Mouse (Mus musculus): Measurements from ENCODE around the gene Lamc2. TPM values are rescaled to one million over a fixed set of nuclear protein-coding genes. Genes with fewer than 3 reads are reported as not detected.

The Lamc2 gene
- total RNA-seq, 2 experiments from 2014 or later, result 8.7 to 9.3 TPM

DNA sequence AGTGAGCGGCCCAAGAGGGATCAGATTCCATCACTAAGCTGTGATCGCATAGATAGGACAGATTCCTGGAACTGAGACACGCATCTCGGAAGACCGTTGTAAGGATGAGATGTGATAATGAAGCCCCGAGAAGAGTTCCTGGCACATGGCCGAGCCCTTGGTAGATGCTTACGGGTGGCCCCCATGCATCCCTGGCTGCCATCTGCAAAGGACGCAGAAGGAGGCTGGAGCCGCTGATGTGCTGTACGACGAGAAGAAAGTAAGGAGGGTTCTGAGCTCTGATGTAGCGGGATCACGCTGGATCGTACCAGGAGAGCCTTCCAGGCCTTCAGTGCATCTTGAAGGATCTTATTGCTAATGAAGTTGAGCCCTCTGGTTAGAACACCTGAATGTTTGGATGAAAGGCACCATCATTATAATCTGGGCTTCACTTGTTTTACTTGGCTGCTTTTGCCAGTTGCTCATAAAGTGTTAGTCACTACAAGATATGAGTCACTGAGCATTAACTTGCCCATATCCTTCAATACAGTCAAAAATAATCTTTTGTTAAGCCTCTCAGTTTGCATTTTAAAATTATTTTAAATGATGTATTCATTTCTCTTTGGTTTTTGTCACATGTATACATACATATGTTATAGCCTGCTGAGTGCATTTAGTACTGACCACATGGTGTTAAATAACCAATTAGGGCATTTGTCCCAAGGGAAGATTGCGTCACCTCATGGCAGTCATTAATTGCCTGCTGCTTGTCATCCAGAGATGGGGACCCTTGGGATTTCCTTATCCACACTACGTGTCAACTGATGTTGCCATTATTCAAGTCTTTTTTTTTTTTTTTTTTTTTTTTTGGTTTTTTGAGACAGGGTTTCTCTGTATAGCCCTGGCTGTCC, 83.7 kb downstream of the Lamc2 start:
- DNase-seq (ENCODE audit: low spot score), result no peak
- intact Hi-C loops (cut with DNase I), result loop anchor here (5.0 kb wide), 2 partner anchors 120 to 230 kb away; partner anchors contain the start of gene Lamc1

DNA sequence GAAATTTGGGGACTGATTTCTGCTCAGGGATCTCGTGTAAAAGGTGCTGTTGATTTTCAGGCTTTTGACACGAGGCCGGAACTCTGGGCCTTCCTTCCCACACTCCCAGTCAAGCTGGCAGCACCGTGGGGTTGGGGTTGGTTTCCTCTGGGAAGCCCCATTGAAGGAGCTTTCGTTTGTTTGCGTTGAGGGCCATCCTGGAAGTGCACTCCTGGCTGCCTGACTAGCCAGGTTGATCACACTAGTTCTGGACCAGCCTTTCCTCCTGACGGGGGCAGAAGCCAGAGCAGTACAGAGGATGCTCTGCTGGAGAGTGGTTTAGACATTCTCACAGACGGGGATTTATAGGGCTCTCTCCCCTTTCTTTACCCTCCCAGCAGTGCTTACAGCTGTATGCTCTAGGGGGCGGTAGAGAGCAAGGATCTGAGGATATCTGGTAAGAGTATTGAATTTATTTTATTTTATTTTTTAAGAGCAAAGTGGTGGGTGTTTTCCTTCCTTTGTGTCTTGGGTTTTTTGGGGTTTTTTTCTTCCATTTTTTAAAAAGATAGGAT, 84.8 kb downstream of the Lamc2 start:
- intact Hi-C loops (cut with DNase I), result loop anchor here (1.0 to 5.0 kb wide), 3 partner anchors 121 to 285 kb away; partner anchors contain the start of gene Lamc1

DNA sequence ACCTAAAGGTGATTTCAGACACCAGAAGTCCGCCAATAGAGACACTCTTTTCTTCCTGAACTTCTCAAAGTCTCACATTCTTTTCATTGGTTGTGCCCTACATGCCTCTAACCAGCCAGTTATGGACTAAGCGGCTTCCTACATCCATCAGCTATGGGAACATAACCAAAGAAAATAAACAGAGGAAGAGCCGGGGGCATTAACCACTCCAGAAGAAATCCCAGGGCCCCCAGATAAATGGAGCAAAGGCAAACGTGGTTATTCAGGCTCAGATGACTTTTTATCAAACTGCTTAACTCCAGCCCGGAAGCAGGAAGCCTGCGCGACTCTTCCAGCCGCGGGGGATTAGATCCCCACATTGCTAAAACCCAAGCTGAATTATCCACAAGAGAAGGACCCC, 85.3 kb downstream of the Lamc2 start:
- intact Hi-C loops (cut with DNase I), result loop anchor here (1.0 to 5.0 kb wide), 3 partner anchors 121 to 285 kb away; partner anchors contain the start of gene Lamc1
- DNase-seq (ENCODE audit: low spot score), result no peak

More for the DNA sequence above, 84.8 kb downstream of the Lamc2 start:
- DNase-seq (ENCODE audit: low spot score), result no peak

DNA sequence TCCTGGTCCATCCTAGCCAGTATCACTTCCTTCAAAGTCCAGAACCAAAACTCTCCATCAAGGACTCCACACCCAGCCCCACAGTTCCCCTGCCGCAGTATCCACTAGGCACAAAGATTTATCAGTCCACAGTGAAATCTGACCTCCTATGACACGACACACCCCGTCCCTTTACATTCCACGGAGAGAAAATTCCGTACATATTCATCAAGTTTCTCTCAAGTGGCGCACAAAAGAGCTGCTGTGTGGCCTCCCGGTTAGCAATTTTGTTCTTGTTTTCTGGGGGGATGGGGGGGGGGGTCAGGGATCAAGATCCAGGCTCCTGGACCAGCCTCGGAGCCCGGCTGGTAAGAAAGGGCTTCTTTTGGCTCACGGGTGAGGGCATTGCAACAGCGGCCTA, 87.7 kb downstream of the Lamc2 start:
- intact Hi-C loops (cut with DNase I), result loop anchor here (10.0 kb wide), 1 partner anchor 314 kb away; no protein-coding TSS in a partner anchor
- no peak for DNase-seq (ENCODE audit: low spot score)

DNA sequence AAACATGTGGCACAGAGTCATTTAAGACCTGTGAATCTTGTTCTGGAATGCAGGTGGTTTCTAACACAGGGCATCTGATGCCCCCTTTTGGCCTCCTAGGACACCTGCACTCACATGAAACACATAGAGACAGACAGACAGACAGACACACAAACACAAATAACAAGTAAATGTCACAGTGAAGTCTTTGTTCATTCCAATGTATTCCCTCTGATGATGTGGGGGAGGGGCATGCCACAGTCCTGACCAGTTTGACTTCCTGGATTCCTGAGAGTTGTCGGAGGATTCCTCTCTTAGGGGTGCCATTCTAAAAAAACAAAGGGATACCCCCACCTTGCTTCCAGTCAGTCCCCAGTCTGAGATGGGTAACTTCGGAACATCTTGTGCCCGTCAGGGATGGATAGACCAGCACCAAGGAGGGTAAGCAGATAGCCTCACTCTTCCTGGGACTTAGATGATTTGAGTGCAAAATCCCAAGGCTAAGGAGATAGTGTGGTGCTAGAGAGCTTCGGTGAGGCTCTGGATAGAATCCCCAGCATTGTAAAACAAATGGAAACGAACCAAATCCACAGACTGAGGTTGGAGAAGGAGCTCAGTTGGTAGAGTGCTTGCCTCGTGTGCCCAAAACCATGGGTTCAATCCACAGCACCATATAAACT, 89.1 kb downstream of the Lamc2 start:
- DNase-seq (ENCODE audit: low spot score), result no peak
- intact Hi-C loops (cut with DNase I), result loop anchor here (10.0 kb wide), 1 partner anchor 312 kb away; no protein-coding TSS in a partner anchor

DNA sequence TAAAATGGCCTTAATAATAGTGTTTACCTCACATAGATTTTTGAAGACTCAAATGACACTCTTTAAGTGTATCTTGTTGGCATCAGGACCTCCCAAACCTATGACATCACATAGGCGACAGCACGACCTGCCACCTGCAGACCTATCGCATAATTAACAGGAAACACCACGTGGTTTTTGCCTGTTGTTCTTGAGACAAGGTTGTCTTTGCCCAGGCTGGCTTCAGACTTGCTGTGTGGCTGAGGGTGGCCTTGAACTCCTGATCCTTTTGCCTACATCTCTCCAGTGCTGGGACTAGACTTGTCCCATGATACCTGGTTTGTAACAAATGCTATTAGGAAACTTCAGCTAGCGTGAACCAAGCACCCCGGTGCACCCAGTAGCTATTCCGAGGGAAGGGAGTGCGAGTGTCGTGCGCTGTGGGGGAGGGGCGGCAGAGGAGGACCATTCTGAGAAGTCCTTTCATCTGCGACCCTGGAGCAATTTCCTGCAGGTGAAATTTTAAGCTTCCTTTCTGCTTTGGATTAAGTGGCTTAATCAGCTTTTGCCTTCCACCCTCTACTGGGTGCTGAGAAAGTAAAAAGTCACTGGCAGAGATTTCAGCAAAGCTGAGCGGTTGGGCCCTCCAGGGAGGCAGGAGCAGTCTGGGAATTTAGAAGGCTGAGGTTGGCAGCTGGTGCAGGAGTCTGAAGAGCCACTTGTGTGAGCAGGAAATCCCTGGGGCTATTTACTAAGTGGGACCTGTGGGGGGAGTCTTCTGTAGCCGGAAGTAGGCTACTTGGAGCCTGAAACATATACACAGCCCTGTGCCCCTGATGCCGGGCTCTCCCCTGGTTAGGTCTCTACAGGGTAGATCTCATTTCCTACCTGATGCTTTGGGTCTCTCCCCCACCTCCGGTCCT, 90.2 kb downstream of the Lamc2 start:
- DNase-seq (ENCODE audit: low spot score), result no peak
- intact Hi-C loops (cut with DNase I), result loop anchor here (10.0 kb wide), 1 partner anchor 311 kb away; no protein-coding TSS in a partner anchor

DNA sequence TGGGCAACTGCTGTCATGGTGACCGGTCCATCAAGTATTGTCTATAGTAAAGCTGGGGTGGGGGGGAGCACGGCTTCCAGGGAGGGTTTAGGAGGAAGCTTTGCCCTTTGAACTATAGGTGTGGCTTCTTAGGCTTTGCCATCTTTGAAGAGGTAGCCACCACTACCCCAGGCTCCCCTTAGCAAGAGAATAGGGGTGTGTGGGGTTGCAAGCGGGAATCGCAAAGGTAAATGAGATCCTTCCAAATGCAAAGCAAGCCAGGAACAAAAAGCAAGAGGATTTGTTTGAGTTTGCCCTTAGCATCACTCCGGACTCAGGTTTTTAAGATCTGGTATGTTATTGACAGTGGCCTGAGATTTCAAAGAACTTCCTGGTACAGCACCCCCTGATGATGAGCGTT, 90.9 kb downstream of the Lamc2 start:
- intact Hi-C loops (cut with DNase I), result loop anchor here (10.0 kb wide), 1 partner anchor 311 kb away; no protein-coding TSS in a partner anchor
- DNase-seq (ENCODE audit: low spot score), result no peak

DNA sequence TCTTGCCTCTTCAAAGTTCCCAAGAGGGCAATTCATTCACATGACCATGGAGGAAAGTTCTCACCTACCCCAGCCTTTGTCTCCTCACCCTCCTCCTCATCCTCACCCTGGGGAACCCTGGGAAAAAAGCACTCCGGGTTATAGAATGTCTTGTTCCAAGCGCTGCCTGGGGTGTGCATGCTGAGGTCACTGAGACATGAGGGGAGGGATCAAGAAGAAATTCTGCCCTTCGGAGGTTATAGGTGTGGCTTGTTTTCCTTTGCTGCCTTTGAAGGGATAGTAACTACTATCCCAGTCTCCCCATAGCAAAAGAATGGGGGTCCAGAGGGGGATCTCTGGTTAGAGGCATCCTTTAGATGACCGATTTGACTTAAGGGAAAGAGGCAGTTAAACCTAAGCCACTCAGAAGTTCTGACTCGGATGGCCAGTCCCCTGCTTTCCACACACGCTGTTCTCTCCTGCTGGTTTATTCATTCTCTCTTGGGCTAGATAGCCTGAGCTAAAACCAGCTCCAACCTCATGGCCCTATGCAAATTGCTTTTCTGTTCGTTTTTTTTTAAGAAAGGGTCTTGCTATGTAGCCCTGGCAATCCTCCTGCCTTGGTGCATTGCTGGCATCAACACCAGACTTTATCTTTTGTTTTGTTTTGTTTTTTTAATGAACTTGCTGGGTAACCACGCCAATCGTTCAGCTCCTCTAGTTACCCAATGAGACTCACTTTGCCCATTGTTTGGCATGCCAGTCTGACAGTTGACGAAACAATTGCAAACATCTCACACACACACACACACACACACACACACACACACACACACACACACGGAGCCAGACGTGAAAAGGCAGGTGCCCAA, 91.8 kb downstream of the Lamc2 start:
- intact Hi-C loops (cut with DNase I), result loop anchor here (10.0 kb wide), 1 partner anchor 310 kb away; no protein-coding TSS in a partner anchor
- DNase-seq (ENCODE audit: low spot score), result no peak

DNA sequence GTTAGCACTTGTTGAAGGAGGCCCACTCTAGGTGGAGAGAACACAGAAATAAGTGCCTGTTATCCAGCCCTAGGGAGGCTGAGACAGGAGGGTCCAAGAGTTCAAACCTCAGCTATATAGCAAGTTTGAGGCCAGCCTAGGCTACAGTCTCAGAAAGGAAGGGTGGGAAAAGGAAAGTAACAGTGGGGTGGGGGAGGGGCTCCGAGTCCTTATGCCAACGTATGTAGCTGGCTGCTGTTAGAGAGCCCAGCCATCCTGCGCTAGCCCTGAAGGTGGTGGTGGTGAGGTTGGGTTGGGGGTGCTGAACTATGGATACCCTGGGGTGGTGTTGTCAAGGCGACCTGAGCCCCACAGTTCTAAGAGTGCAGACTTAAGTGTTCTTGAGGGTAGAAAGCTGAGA, 92.7 kb downstream of the Lamc2 start:
- intact Hi-C loops (cut with DNase I), result loop anchor here (10.0 kb wide), 1 partner anchor 309 kb away; no protein-coding TSS in a partner anchor
- DNase-seq (ENCODE audit: low spot score), result no peak

DNA sequence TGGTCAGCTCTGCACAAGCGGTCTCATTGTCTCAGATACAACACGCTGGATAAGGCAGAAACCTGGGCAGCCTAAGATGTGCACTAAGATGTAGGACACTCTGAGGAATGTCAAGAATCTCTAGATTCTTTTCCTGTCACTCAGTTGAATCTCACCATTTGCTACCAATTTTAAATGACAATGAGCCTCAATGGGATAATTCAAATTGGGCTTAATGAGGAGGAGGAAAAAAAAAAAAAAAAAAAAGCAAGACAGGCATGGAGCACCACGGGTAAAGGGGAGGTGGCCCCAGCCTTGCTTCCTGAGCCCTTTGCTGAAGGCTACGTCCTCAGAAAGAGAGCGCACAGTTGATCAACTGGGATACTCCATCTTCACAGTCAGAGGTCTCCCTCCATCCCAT, 93.1 kb downstream of the Lamc2 start:
- intact Hi-C loops (cut with DNase I), result loop anchor here (10.0 kb wide), 1 partner anchor 308 kb away; no protein-coding TSS in a partner anchor
- no peak for DNase-seq (ENCODE audit: low spot score)

DNA sequence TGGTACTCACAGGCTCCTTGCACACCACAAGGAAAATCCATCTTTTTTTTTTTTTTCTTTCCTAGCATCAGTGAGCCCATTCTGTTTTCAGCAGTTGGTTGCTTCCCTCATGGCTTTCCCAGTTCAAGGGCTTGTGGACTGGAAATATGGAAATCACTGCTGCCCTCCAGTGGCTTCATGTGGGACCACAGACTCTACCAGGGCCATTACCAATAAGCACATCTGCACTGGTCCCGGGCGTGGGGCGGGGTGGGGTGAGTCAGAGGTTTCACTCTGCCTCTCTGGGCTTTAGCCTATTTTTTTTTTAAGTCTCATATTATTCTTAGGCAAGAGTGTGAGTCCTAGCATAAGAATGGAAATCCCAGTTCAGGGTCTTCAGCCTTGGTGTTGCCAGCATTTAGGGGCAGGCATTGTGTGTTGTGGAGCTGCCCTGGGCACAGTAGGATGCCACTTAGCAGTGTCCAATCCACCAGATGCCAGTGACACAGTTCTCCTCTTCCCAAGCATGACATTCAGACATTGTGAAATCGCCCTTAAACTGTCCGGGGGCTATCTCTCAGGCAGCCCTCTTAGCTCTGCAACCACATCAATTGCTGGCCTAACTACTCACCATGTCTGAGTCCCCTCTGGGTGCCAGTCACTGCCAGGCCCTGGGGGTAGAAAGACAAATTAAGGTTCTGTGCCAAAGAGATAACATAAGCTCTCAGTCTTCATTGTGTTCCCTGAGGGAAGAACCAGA, 93.8 kb downstream of the Lamc2 start:
- intact Hi-C loops (cut with DNase I), result loop anchor here (1.0 to 10.0 kb wide), 2 partner anchors 44 to 308 kb away; no protein-coding TSS in a partner anchor
- DNase-seq (ENCODE audit: low spot score), result peak; percentile 74

DNA sequence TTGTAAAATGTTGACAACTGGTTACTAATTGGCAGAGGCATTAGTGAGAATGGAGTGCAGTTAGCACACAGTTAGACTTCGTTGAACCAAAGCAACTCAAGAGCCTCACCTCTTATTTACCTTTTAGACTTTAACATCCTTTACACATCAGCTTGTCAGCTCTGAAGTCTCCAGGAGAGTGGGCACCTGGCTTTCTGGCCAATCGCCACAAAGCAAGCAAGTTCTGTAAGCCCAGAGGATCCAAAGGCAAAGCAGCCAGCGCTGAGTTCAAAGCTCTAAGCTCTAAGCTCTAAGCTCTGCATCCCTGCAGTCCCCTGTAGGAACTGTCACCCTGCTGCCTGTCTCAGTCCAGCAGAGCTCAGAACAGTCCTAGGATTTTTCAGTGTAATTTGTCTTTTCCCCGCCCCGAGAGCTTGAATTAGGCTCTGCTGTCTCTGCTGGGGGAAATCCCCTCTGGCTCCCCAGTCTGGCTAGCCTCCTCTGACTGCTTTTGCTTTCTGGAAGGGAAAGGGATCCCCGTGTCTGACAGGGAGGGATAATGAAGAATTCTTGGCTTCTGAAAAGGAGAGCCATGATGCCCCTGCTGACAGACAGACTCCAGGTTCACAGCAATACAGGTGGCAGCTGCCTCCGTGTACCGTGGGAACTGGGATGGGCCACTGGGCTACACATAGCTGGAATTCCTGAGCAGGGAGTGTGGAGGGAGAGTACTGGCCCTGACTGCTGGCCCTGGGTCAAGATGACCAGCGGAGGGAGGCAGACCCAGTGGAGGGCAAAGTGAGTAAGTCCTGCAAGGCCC, 94.6 kb downstream of the Lamc2 start:
- no peak for DNase-seq (ENCODE audit: low spot score)

DNA sequence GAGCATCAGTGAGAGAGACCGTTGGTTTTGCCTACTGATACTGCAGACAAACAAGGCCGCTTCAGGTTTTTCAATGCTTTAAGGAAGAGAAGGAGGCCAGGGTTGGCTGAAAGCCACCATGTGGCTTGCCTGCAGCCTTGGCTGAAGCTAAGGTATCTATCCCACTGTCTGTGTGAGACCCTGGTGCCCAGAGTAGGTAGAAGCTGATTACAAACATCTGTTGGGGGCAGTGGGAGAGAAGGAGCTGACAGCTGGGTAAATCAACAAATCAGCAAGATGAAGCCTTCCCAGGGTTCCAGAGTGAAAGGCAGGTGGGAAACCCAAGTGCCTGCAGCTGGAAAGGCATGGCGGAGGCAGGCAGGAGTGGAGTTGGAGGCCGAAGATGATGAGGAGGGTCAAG, 95.4 kb downstream of the Lamc2 start:
- DNase-seq (ENCODE audit: low spot score), result no peak
- intact Hi-C loops (cut with DNase I), result loop anchor here (10.0 kb wide), 1 partner anchor 306 kb away; no protein-coding TSS in a partner anchor

More for the DNA sequence above, 94.6 kb downstream of the Lamc2 start:
- intact Hi-C loops (cut with DNase I), result loop anchor here (1.0 to 10.0 kb wide), 2 partner anchors 43 to 307 kb away; no protein-coding TSS in a partner anchor

DNA sequence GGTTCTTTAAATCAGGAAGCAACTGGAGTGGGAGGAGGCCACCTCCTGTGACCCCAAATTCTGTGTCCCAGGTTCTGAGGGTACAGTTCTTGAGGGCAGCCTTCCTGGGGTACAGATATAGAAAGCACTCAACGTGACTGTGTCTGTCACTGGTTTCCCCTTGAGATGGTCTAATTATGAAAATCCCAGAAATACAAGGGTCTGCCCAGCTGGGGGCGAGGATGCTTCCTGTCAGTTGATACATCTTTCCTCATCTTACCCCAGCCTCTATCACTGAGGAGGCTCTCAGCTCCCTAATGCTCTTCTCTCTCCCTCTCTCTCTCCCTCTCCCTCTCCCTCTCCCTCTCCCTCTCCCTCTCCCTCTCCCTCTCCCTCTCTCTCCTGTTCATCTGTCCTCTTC, 96.2 kb downstream of the Lamc2 start:
- DNase-seq (ENCODE audit: low spot score), result no peak
- intact Hi-C loops (cut with DNase I), result loop anchor here (10.0 kb wide), 1 partner anchor 305 kb away; no protein-coding TSS in a partner anchor

DNA sequence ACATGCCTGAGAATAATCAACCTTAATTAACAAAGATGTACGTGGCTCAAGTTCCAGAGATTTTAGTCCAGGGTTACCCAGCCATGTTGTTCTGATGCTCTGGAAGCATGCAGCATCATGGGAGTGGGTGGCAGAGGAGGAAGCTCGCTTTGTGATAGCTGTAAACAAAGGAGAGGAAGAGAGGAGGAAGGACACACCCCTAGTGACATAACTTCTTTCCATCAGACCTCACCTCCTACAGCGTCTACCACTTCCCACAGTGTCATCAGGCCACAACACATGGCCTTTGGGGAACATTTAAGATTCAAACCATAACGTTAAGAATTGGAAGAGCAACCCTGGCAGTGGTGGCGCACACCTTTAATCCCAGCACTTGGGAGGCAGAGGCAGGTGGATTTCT, 98.5 kb downstream of the Lamc2 start:
- DNase-seq (ENCODE audit: low spot score), result no peak
- intact Hi-C loops (cut with DNase I), result no loop called here

DNA sequence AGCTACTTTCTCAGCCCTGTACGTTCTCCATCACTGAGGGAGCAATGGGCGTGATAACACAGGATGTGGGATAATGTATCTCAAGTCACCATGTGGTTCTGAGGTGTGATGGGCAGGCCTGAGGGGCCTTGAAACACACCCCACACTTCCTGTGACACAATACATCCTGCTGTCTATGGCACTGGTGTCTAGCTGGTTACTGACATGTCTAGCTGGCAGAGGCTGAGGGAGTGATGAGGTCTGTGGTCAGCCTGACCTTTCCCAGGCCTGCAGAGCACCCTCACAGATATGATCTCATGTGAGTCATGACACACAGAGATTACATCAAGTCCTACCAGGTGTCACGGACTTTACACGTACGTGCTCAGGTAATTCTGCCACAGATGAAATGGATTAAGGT, 101.0 kb downstream of the Lamc2 start:
- intact Hi-C loops (cut with DNase I), result no loop called here
- no peak for DNase-seq (ENCODE audit: low spot score)

DNA sequence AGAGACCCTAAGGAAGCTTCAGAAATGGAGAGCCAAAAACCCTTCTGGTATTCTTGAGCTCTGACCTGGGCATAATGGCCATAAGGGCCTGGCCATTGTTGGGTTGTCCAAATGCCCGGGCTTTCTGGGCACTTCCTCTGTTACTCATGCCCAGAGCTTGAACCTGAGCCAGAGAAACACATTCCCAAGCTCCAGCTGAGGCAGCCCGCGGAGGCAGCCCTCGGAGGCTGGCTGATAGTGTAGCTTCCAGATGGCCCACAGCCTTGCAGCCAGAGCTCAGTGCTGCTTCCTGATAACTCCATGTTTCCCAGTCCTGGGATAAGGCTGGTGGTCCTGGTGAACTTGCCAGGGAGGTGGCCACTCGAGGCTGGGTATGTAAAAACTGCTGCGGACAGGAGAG, 102.1 kb downstream of the Lamc2 start:
- intact Hi-C loops (cut with DNase I), result no loop called here
- no peak for DNase-seq (ENCODE audit: low spot score)

Measured in heart, postnatal 25 days (tissue).